Mouse (Mus musculus) spleen, adult 2 months (tissue): ENCODE data around the gene Gna14. TPM values are rescaled to one million over a fixed set of nuclear protein-coding genes. Genes with fewer than 3 reads are reported as not detected.

Experiments
- DNase-seq, 2 experiments: peaks; one replicate each; pipeline versions ENCODE4 v3.0.0 to v3.0.0-alpha.2; 2012 to 2021; ENCODE audit warnings: low spot score in 2 of 2, low read depth in 1 of 2
- H3K27ac ChIP-seq: fragments of 200-500 bp; 2 replicates; pipeline ENCODE4 v1.5.1; 2012; ENCODE audit warnings: low read length, inconsistent platforms; ENCODE audit not compliant: insufficient read depth
- H3K27me3 ChIP-seq: fragments of 200-500 bp; 2 replicates; pipeline ENCODE4 v1.6.1; 2012; ENCODE audit warnings: mild to moderate bottlenecking, moderate library complexity, low read length, inconsistent platforms; ENCODE audit not compliant: control insufficient read depth, insufficient read depth
- H3K36me3 ChIP-seq: fragments of 200-500 bp; 2 replicates; pipeline ENCODE4 v1.6.1; 2012; ENCODE audit warnings: mild to moderate bottlenecking, low read length, inconsistent platforms; ENCODE audit not compliant: control insufficient read depth, insufficient read depth
- H3K4me1 ChIP-seq: fragments of 200-500 bp; 2 replicates; pipeline ENCODE4 v1.6.1; 2011; ENCODE audit warnings: inconsistent platforms; ENCODE audit not compliant: control insufficient read depth, insufficient read depth, insufficient read length
- H3K4me3 ChIP-seq: fragments of 200-500 bp; 2 replicates; pipeline ENCODE4 v1.5.1; 2011; ENCODE audit warnings: mild to moderate bottlenecking, inconsistent platforms; ENCODE audit not compliant: insufficient read depth, insufficient read length; ENCODE audit errors: extremely low read depth
- CTCF ChIP-seq: fragments of 200-500 bp; IDR thresholded peaks from 2 replicates; pipeline ENCODE4 v1.5.1; 2011; ENCODE audit warnings: mild to moderate bottlenecking, inconsistent platforms; ENCODE audit not compliant: insufficient read depth, insufficient read length, insufficient replicate concordance; ENCODE audit errors: extremely low read depth
- POLR2A ChIP-seq: fragments of 200-500 bp; IDR thresholded peaks from 2 replicates; pipeline ENCODE4 v1.6.1; 2011; ENCODE audit warnings: low read depth, low read length, inconsistent platforms
- WGBS: fragments of 180-500 bp; shearing (Covaris S2); methylation state at CpG from one replicate; pipeline ENCODE4 v1.1.7; 2018; 5-methylcytosine and 5-hydroxymethylcytosine counted together
- polyA plus RNA-seq: library from polyadenylated mRNA; depleted of rRNA; stranded (reverse); fragments of >200 nt; gene quantifications from 2 replicates; pipeline ENCODE4 v1.2.3, GENCODE M21; 2012

Gna14 gene
- polyA plus RNA-seq, 1 experiment = 0.74 TPM

DNA sequence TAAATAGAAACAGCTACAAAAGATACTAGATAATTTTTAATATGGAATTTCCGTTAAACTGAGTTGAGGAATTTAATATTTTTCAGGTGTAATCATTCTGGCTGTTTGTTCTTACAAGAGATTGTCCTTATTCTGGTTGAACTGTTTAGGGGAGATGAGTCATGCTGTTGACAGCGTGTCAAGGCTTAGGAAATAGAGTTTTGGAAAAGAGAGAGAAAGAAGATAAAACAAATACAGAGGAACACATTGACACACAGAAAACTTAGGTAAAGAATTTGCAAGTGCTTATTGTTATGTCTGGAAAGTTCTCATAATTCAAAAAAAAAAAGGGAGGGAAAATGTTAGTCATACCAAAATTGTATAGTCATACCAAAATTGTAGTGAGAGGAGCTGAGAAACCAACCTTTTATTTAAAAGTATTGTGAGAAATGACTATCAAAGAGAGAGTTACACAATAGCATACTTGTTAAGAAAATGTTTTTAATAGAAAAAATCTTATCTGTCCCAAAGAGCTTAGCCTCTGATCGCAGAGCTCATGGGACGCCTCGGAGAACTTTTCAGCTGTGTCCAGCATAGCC lies 17.4 kb upstream of the Gna14 start:
- no peak for DNase-seq
- no peak for TF ChIP-seq POLR2A
- no peak for TF ChIP-seq CTCF
- H3K27me3 ChIP-seq = no peaks in the 10 kb centered on the region
- H3K4me3 ChIP-seq = no peak overlapping the region
- H3K4me1 ChIP-seq = no peaks in the 10 kb centered on the region
- no peak overlapping the region for H3K27ac ChIP-seq
- H3K36me3 ChIP-seq = no peaks in the 10 kb centered on the region
- 90% methylated on average over 5 of the region's 5 CpGs for WGBS

- TF ChIP-seq POLR2A (no peak), CTCF (no peak)
- Histone ChIP-seq H3K36me3 (no peaks in the 10 kb centered on the region), H3K27me3 (no peaks in the 10 kb centered on the region), H3K27ac (no peak overlapping the region), H3K4me3 (no peak overlapping the region), H3K4me1 (no peaks in the 10 kb centered on the region)
- DNase-seq = no peak
- WGBS = 82% methylated on average over 2 of the region's 2 CpGs
Observed at GRCm38 (mm10) chr19:16425596-16425995, 10.0 kb upstream of the Gna14 start.

- H3K27ac ChIP-seq = no peak overlapping the region
- H3K4me3 ChIP-seq = no peak overlapping the region
- no peak for DNase-seq
- H3K36me3 ChIP-seq = no peaks in the 10 kb centered on the region
- peaks cover 3% of the 10 kb centered on the region for H3K27me3 ChIP-seq
- WGBS = 90% methylated on average over 8 of the region's 8 CpGs
- no peaks in the 10 kb centered on the region; the same call in 1 of the 2 replicates for H3K4me1 ChIP-seq
- TF ChIP-seq POLR2A (no peak), CTCF (no peak)
Observed at GRCm38 (mm10) chr19:16431368-16431767, 4.2 kb upstream of the Gna14 start.

- no peaks in the 10 kb centered on the region; the same call in 1 of the 2 replicates for H3K4me1 ChIP-seq
- H3K4me3 ChIP-seq = no peak overlapping the region
- peaks cover 9% of the 10 kb centered on the region for H3K27me3 ChIP-seq
- H3K36me3 ChIP-seq = no peaks in the 10 kb centered on the region
- TF ChIP-seq CTCF (no peak), POLR2A (no peak)
- WGBS = 6% methylated on average over 9 of the region's 9 CpGs
- DNase-seq = no peak
- H3K27ac ChIP-seq = no peak overlapping the region
Observed at GRCm38 (mm10) chr19:16434879-16435278, 683 bp upstream of the Gna14 start.

- Histone ChIP-seq H3K4me3 (peak overlapping the region; percentile 39; the same call in 1 of the 2 replicates), H3K4me1 (no peaks in the 10 kb centered on the region; the same call in 1 of the 2 replicates), H3K36me3 (no peaks in the 10 kb centered on the region), H3K27me3 (peaks cover 9% of the 10 kb centered on the region), H3K27ac (no peak overlapping the region)
- 14% methylated on average over 61 of the region's 61 CpGs for WGBS
- TF ChIP-seq POLR2A (no peak), CTCF (no peak)
- DNase-seq = no peak
Observed at GRCm38 (mm10) chr19:16436335-16437169, 990 bp downstream of the Gna14 start.

DNA sequence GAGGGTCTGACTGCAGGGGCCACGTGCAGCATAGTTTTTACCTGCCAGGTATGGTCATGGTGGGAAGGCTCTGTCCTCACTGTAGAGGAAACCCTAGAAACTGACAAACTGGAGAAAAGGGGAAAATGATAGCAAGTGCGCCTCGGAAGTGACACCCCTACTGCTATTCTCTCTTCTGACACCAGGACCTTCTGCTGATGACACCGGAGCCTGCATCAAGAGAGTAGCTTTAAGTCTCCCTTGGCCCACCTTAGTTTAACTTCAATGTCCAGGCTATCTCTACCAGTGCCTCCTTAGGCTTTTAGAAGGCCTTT lies 1.6 kb downstream of the Gna14 start:
- Histone ChIP-seq H3K36me3 (no peaks in the 10 kb centered on the region), H3K27me3 (peaks cover 9% of the 10 kb centered on the region)
- DNase-seq = no peak

GRCm38 (mm10) chr19:16437906-16438305 lies 2.3 kb downstream of the Gna14 start:
- no peak for DNase-seq
- H3K27ac ChIP-seq = no peak overlapping the region
- H3K27me3 ChIP-seq = peaks cover 9% of the 10 kb centered on the region
- no peaks in the 10 kb centered on the region for H3K36me3 ChIP-seq
- TF ChIP-seq CTCF (no peak), POLR2A (no peak)
- WGBS = 85% methylated on average over 5 of the region's 5 CpGs
- H3K4me1 ChIP-seq = no peaks in the 10 kb centered on the region; the same call in 1 of the 2 replicates
- H3K4me3 ChIP-seq = no peak overlapping the region

More for the DNA sequence above, 1.6 kb downstream of the Gna14 start:
- Histone ChIP-seq H3K4me3 (no peak overlapping the region), H3K27ac (no peak overlapping the region), H3K4me1 (no peaks in the 10 kb centered on the region; the same call in 1 of the 2 replicates)
- TF ChIP-seq POLR2A = no peak
- 88% methylated on average over 4 of the region's 4 CpGs for WGBS
